Mouse (Mus musculus): ENCODE data around the gene Efcab5.

GRCm38 (mm10) chr11:77087004-77087403 is 101.8 kb downstream of the Efcab5 start:
- TF ChIP-seq CTCF (IDR thresholded peaks at IDR 0.05; ENCODE audit: low read depth), result no peak
- no peak for TF ChIP-seq EP300 (optimal IDR thresholded peaks at IDR 0.05)

Data from stomach, postnatal 0 days (tissue).